Mouse (Mus musculus) small intestine, adult 2 months (tissue): ENCODE results near the gene Elk1. TPM values are rescaled to one million over a fixed set of nuclear protein-coding genes. Genes with fewer than 3 reads are reported as not detected.

Experiments
- H3K27ac ChIP-seq: fragments of 200-500 bp; 2 replicates; pipeline ENCODE4 v1.5.1; 2012; ENCODE audit warnings: low read depth, low read length, control low read depth, inconsistent platforms; ENCODE audit not compliant: insufficient read depth
- H3K27me3 ChIP-seq: fragments of 200-500 bp; 2 replicates; pipeline ENCODE4 v1.6.1; 2012; ENCODE audit warnings: mild to moderate bottlenecking, moderate library complexity, low read length, inconsistent platforms; ENCODE audit not compliant: control insufficient read depth, insufficient read depth
- H3K36me3 ChIP-seq: fragments of 200-500 bp; 2 replicates; pipeline ENCODE4 v1.6.1; 2012; ENCODE audit warnings: mild to moderate bottlenecking, low read length, control low read depth, inconsistent platforms; ENCODE audit not compliant: control insufficient read depth, insufficient read depth
- H3K4me1 ChIP-seq: fragments of 200-500 bp; 2 replicates; pipeline ENCODE4 v1.6.1; 2012; ENCODE audit warnings: low read length, inconsistent platforms, mixed read lengths; ENCODE audit not compliant: control insufficient read depth, insufficient read depth, insufficient read length
- H3K4me3 ChIP-seq: fragments of 200-500 bp; 2 replicates; pipeline ENCODE4 v1.5.1; 2012; ENCODE audit warnings: low read depth, mild to moderate bottlenecking, control low read depth, inconsistent platforms, low read length, moderate library complexity
- CTCF ChIP-seq: fragments of 200-500 bp; IDR thresholded peaks from 2 replicates; pipeline ENCODE4 v1.5.1; 2012; ENCODE audit warnings: low read depth, mild to moderate bottlenecking, control low read depth, inconsistent platforms, low read length, moderate library complexity, mixed read lengths; ENCODE audit not compliant: insufficient replicate concordance, insufficient read length; ENCODE audit errors: extremely low read depth
- POLR2A ChIP-seq: fragments of 200-500 bp; IDR thresholded peaks from 2 replicates; pipeline ENCODE4 v1.6.1; 2012; ENCODE audit warnings: low read depth, mild to moderate bottlenecking, control low read depth, inconsistent platforms, low read length, moderate library complexity
- WGBS: fragments of 180-500 bp; shearing (Covaris S2); methylation state at CpG from one replicate; pipeline ENCODE4 v1.1.7; 2018; 5-methylcytosine and 5-hydroxymethylcytosine counted together
- polyA plus RNA-seq: library from polyadenylated mRNA; depleted of rRNA; stranded (reverse); fragments of >200 nt; gene quantifications from 2 replicates; pipeline ENCODE4 v1.2.3, GENCODE M21; 2012; rRNA removed

Elk1 gene
- polyA plus RNA-seq, 1 experiment = 4.1 TPM

DNA sequence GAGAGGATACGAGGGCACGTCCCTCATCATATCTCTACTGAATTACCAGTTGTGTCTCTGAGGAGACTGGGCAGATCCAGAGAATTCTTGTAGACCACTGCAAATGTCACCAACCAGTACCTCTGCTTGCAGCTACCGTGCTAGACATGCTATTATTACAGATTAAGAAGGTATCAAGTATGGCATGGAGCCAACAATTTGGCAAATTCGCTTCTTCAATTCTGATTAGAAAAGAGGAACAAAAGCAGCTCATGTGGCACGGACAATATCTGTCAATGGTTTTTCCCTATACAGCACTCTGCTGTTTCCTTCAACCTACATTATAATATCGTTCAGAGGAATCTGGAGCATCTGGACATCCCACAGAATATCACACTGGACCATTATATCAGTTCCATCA lies 36.7 kb downstream of the Elk1 start:
- TF ChIP-seq CTCF (no peak), POLR2A (no peak)
- Histone ChIP-seq H3K27ac (no peak overlapping the region), H3K36me3 (no peaks in the 10 kb centered on the region), H3K4me3 (no peak overlapping the region), H3K27me3 (no peaks in the 10 kb centered on the region), H3K4me1 (no peaks in the 10 kb centered on the region)
- 71% methylated on average over 6 of the region's 6 CpGs for WGBS

- no peak for TF ChIP-seq POLR2A
- no peak for TF ChIP-seq CTCF
- 30% methylated on average over 3 of the region's 3 CpGs for WGBS
- H3K27me3 ChIP-seq = no peaks in the 10 kb centered on the region
Measured at GRCm38 (mm10) chrX:20910074-20910473, 40.3 kb downstream of the Elk1 start.

More at GRCm38 (mm10) chrX:20910074-20910473, 40.3 kb downstream of the Elk1 start:
- no peak overlapping the region for H3K27ac ChIP-seq
- no peaks in the 10 kb centered on the region for H3K4me1 ChIP-seq
- H3K36me3 ChIP-seq = no peaks in the 10 kb centered on the region
- no peak overlapping the region for H3K4me3 ChIP-seq

Other genes starting within 250 kb of the Elk1 start
- gene Usp11, start 246.7 kb downstream of the Elk1 start, polyA plus RNA-seq = 1.6 and 3.3 TPM in 2 replicates
- gene Araf, start 152.8 kb downstream of the Elk1 start, polyA plus RNA-seq = 79.8 and 135 TPM in 2 replicates
- 1.3 and 6.9 TPM in 2 replicates for gene Timp1, start 80.4 kb downstream of the Elk1 start, polyA plus RNA-seq
- 1.3 and 1.6 TPM in 2 replicates for gene Syn1, start 29.6 kb downstream of the Elk1 start, polyA plus RNA-seq
- gene Cfp, start 19.1 kb downstream of the Elk1 start, polyA plus RNA-seq = 8.8 and 10.5 TPM in 2 replicates
- 3.5 and 7.4 TPM in 2 replicates for gene Uxt, start 11.4 kb upstream of the Elk1 start, polyA plus RNA-seq
- gene Zfp182, start 111.7 kb upstream of the Elk1 start, polyA plus RNA-seq = 0.41 and 0.79 TPM in 2 replicates
- gene Spaca5, start 117.8 kb upstream of the Elk1 start, polyA plus RNA-seq = not detected in 2 replicates
- gene Zfp300, start 138.9 kb upstream of the Elk1 start, polyA plus RNA-seq = 0.03 TPM in 1 of 2 replicates, not detected in the other
- not detected in 2 replicates for gene Ssxa1, start 165.2 kb upstream of the Elk1 start, polyA plus RNA-seq
- gene Gm21876, start 225.0 kb upstream of the Elk1 start, polyA plus RNA-seq = not detected in 2 replicates